Mouse (Mus musculus): ENCODE results near the gene Ttc22. TPM values are rescaled to one million over a fixed set of nuclear protein-coding genes. Genes with fewer than 3 reads are reported as not detected.
A peak's percentile ranks its signal among the peaks of the same experiment; 100 is the strongest.

Ttc22 gene
- polyA plus RNA-seq, 1 experiment from 2014 or later: 26.9 TPM

DNA sequence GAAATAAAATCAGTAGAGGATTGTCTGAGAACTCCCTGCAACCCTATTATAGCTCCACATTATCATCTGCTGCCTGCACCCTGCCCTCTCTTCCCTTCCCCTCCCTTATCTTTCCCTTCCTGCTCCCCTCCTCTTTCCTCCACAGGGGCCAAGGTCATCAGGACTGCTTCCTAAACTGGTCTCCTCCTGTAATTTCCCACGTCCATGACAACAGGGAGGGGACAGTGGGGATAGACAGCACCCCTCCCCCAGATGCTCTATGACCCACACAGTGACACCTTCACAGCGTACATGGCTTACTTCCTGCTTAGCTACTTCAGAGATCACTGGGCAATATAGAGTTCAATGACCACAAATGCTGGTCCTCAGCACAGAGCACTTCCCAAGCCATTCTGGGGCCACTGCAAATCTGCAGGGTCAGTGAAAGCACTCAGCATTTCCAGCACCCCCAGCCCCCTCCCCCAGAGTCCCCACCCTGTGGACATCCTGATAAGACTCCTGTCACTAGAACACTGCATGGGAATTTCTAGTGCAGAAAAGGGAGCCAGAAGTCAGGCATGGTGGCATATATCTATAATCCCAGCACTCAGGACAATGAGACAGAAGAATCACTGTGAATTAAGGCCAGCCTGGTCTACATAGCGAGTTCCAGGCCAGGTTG, 66.5 kb downstream of the Ttc22 start:
- no peaks in the 10 kb centered on the region for H3K9me3 ChIP-seq (ENCODE audit: control insufficient read depth, low read length)
- no peak overlapping the region for H3K4me3 ChIP-seq (ENCODE audit: low read depth, low read length)
- no peak overlapping the region for H3K9ac ChIP-seq (ENCODE audit: low read length)
- WGBS: 37% methylated on average over 3 of the region's 3 CpGs
- H3K4me1 ChIP-seq (replicated peaks; ENCODE audit: control insufficient read depth, insufficient read depth): no peaks in the 10 kb centered on the region
- no peak for TF ChIP-seq CTCF (IDR thresholded peaks at IDR 0.05; ENCODE audit: low read depth)
- TF ChIP-seq EP300 (optimal IDR thresholded peaks at IDR 0.05): no peak
- no peaks in the 10 kb centered on the region for H3K27me3 ChIP-seq (ENCODE audit: control insufficient read depth, insufficient read depth, low read length)
- no peak overlapping the region for H3K27ac ChIP-seq (replicated peaks)
- ATAC-seq (ENCODE audit: low FRiP score, low TSS enrichment) (peak; percentile 63), DNase-seq (ENCODE audit: low spot score) (no peak)
- H3K36me3 ChIP-seq (ENCODE audit: control insufficient read depth, insufficient read depth, low read length): no peaks in the 10 kb centered on the region
- H3K4me2 ChIP-seq (replicated peaks; ENCODE audit: low read depth): no peak overlapping the region

Other genes starting within 250 kb of the Ttc22 start
- gene Pcsk9, start 158.1 kb upstream of the Ttc22 start, polyA plus RNA-seq (2015; fragmentation: Nextera tagmentation; extraction: Ambion mirVana): 4.0 and 6.8 TPM in 2 replicates
- gene Bsnd, start 130.1 kb upstream of the Ttc22 start, polyA plus RNA-seq (2015; fragmentation: Nextera tagmentation; extraction: Ambion mirVana): 0.35 and 0.38 TPM in 2 replicates
- 4.7 and 7.1 TPM in 2 replicates for gene Dhcr24, start 61.4 kb upstream of the Ttc22 start, polyA plus RNA-seq (2015; fragmentation: Nextera tagmentation; extraction: Ambion mirVana)
- 0.08 TPM in 1 of 2 replicates, not detected in the other for gene Lexm, start 5.2 kb upstream of the Ttc22 start, polyA plus RNA-seq (2015; fragmentation: Nextera tagmentation; extraction: Ambion mirVana)
- gene Pars2, start 28.6 kb downstream of the Ttc22 start, polyA plus RNA-seq (2015; fragmentation: Nextera tagmentation; extraction: Ambion mirVana): 5.9 and 7.3 TPM in 2 replicates
- gene Ttc4, start 56.5 kb downstream of the Ttc22 start, polyA plus RNA-seq (2015; fragmentation: Nextera tagmentation; extraction: Ambion mirVana): 25.5 and 27.8 TPM in 2 replicates
- gene Mroh7, start 108.5 kb downstream of the Ttc22 start, polyA plus RNA-seq (2015; fragmentation: Nextera tagmentation; extraction: Ambion mirVana): 0.05 and 0.15 TPM in 2 replicates
- 0.39 and 0.41 TPM in 2 replicates for gene Fam151a, start 111.5 kb downstream of the Ttc22 start, polyA plus RNA-seq (2015; fragmentation: Nextera tagmentation; extraction: Ambion mirVana)
- 2.8 and 3.1 TPM in 2 replicates for gene Acot11, start 182.6 kb downstream of the Ttc22 start, polyA plus RNA-seq (2015; fragmentation: Nextera tagmentation; extraction: Ambion mirVana)

Measured in stomach, postnatal 0 days (tissue).